Mouse (Mus musculus): ENCODE measurements around the gene Ttc28. TPM values are rescaled to one million over a fixed set of nuclear protein-coding genes. Genes with fewer than 3 reads are reported as not detected.

Gene Ttc28
- total RNA-seq, 2 experiments from 2014 or later, result 12.4 to 13.0 TPM

DNA sequence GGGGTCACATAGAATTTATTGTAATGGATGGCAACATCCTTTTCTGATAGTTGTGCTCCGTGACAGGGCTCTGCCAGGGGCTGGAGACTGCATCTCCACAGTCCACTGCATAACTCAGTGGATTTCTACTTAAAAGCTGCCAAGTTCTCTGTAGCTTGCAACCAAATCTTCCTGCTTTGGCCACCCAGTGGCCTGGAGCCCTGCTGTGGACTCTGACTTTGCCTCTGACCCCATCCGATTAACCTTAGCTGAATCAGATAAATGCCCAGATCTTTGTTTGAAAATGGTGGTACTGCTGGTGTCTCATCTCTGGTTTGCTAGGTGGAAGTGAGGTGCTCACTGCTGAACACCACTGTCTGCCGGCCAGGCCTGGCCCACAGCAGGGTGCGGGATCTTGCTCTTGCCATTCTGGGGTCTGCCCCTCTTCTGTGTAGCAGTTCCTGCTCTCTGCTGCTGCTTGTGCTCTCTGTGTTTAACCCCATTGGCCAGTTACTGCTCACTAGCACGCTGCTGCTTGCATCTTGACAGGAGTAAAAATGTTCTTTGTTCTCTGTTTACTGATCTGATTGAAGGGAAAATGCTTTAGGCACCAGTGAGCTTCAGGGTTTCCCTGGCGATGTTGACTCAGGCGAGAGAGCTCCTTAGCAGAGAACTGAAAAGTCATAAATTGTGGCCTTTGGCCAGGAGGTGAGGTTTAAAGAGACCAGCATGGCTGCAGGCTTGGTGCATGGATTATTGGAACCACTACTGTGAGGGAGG is 219.1 kb downstream of the Ttc28 start:
- no peak for DNase-seq

DNA sequence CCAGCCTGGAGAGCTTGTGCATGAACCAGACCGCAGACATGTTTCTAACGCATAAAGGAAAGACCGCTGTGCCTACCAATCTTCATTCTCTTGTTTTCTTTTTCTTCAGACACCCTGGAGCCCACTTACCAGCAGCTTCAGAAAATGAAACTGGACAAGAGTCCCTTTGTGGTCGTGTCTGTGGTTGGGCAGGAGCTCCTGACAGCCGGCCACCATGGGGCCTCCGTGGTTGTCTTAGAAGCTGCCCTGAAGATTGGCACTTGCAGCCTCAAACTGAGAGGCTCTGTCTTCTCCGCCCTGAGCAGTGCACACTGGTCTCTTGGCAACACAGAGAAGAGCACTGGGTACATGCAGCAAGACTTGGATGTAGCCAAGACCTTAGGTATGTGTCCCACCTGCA is 221.0 kb downstream of the Ttc28 start:
- no peak for DNase-seq

DNA sequence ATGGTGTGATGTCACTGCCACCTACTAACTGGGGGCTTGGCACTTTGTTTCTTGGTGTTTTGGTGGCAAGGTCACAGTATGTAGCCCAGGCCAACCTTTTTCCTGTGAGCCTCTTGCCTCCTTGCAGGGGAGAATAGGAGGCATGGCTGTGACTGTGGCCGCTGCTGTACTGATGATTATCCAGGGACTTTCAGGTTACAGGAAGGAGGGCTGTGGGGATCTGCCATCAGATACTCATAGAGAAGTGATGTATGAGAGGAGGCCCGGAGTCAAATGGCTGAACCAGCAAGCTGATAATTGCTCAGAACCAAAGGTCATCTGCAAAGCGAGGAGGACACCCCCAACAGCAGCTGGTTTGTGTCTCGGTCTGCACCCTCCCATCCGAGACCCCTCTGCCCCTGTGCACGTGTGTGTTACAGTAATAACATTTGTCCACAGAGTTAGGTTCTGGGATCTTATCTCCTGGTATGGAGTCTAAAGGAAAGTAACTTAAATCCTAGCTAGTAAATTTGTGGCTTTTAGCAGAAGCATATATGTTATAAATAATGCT is 221.9 kb downstream of the Ttc28 start:
- DNase-seq, result no peak

DNA sequence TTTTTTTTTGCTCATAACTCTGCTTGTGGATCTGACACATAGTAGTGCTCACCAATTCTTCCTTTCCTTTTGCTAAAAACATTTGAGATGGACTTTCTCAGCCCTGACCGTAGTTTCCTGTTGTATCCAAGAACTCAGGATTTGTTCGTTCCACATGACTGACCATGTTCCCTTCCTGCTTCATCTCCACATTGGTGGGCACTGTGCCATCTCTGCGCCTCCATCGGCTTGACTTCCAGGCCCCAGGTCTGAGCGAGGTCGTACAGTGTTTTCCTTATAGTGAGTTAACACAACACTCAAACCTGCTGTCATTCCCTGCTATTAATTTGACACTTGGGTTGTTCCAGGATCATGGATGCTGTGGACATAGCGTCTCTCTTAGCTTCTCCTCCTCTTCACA is 225.2 kb downstream of the Ttc28 start:
- no peak for DNase-seq

DNA sequence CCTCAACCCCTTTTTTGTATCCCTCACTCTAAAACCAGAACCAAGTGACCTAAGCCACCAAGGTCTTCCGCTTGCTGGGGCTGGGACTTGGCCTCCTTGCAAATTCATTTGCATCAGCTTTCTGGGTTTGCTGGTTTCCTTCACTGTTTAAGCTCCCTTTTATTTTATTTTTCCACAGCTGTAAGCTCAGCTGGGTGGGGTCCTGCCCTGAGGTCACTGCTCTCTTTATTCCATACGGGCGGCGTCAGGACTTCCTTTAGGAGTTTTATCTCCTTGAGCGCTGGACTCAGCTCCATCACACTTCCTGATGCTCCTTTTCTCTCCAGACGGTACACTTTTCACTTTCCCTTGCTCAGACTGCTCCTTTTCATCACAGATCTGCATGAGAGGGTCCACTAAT is 231.8 kb downstream of the Ttc28 start:
- DNase-seq, result no peak

DNA sequence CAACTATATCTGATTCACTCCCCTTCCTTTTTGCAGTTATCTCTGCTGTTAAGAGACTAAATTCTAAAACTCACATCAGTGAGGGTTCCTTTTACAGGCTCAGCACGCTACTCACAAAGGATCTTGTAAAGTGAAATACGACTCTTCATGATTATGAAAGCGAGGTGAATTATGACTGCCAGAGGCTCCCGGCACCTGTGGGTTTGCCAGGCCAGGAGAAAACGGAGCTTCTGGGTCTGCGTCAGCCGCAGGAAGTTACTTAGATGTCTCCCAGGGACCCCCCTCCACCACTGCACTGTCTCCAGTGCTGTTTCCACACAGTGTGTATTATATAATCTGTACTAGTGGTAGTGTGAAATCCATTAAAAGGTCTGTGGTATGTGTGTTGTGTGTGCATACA is 233.6 kb downstream of the Ttc28 start:
- no peak for DNase-seq

DNA sequence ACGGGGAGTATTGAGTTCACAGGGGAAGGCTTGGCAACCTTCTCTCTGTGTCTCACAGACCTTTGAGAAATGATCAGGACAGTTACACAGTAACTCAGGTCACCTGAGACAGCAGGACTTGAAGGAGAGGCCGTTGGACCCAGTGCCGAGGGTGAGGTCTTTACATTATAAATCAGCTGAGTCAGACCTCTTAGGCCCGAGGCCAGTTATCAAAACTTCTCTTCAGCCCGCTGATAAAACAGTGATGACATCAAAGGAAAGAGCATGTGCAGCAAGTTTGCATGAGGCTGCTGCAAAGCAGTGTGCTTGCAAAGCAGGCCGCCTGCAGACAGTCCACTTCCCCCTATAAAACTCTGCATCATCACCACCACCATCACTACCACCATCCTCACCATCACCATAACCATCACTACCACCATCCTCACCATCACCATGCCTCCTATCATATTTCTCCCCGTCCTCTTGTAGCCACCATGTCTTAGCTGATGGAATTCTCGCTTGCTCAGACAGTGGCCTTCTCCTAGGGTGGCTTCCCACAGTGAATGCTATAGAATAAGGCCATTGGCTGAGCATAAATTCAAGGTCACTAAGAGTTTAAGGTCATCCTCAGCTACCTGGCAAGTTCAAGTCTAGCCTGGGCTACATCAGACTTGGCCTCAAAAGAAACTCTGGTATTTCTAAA is 234.2 kb downstream of the Ttc28 start:
- no peak for DNase-seq

DNA sequence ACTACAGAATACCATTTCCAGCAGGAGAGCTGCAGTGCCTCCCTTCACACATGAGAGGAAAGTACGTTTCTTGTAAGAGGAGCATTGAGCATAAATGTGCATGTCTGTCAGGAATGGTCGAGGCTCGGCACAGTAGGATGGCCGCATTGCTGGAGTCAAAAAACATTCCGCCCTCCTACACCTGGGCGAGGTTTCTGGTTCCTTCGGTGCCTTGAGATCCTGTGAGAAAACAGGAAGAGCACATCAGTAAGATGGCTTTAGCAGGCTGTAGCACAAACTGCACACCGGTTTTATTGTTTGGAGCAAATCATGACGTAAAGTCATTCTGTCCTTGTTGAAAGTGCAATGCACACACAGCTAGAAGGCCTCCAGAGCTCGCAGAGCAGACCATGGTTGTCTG is 235.0 kb downstream of the Ttc28 start:
- peak in 1 of 2 experiments; percentile 49 for DNase-seq

DNA sequence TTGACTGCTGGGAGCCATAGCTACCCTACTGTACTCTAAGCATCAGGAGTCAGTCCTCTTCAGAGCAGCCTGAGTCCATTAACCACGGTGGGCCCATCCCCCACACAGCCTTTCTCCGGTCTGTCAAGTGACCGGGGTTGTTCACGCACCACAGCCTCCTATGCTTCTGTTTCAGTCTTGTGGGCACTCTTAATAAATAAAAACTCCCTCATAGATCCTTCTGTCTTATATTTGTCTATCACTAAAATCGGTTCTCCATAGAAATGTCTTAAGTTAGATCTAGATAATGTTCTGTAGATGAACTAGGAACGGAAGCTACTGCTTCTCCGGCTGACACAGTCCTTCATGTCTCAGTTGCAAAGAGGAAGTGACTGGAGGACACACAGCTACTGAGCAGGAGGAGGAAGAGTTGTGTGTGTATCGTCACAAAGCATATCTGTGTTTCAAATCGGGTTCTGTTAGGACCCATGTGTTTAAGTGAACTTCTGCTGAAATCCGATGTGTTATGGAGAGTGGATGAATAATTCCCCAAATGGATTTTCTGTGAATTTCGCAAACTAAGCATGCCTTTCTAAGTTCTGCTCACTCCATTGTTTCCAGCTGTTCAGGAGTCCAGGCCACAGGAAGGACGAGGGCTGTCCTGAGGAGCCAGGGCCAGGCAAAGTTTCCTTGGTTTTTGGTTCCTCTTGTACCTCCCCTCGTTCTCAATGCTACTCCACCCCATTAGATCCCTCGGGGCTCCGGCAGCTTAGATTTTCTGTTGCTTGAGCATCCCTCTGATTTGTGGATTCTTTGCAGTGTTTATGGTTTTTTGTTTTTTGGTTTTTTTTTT is 236.1 kb downstream of the Ttc28 start:
- peak; percentile 55 to 61 for DNase-seq

DNA sequence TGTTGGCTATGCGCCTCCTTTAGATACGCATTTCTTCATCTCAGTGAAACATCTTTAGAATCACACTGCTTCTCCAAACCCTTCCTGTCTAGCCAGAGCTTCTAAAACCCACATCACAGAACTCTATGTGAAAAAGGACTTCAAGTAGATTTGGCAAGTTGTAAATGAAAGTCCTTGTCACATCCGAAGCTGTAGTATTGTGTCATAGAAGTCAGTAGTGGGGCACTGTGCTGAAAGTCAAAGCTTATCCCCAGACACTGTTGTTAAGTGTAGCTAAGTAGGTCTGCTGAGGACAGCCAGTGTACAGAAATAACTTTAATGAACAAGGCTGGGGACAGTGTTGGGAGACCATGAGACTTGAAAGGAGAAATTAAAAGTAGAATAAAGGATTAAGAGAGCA is 240.2 kb downstream of the Ttc28 start:
- DNase-seq, result peak in 1 of 2 experiments; percentile 59

DNA sequence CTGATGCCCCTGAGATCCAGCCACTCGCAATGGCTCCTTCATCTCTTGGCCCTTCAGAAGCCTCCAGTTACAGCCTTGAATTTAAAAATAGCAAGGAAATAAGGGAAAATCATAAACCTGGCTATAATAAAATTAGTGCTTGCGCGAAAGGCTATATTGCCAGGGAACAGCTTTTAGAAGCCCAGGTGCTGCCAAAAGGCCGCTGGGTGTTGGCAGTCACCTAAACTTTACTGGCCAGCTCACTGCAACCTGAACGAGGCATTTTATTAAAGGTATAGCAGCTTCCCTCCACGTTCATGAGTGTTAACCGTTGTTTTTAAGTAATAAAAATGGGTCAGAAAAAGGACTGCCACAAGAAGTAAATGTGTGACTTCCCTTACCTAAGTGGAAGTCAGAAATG is 240.7 kb downstream of the Ttc28 start:
- no peak for DNase-seq

DNA sequence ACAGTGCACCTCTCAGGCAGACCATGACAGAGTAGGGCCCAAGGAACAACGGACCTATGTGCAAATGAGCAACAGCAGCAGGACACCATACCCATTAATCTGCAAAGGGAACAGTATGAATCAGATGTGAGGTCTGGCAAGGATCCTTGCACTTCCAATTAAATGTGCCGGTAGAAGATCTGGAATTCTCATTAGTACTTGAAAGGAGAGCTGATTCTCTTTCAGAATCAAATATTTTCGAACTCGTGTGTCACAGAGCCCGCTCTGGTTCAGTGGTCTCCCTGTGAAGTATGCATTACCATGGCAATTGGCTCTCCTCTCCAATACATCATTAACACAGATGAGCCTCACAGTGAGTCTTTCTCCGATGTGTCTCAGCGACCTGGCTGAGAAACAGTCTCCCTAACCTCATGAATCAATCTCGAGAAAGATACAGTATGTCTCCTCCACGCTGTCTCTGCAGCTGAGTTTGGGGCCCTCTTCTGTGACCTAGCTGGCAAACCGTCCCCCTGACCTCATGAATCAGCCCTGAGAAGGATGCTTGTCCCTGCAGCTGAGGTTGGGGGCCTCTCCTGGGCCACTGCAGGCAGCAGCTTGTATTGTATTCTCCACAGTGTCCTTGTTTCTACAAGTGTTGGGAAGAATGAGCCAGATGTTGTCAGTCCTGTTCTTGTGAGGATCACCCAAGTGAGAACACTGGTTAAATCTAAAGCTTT is 241.3 kb downstream of the Ttc28 start:
- DNase-seq, result no peak

DNA sequence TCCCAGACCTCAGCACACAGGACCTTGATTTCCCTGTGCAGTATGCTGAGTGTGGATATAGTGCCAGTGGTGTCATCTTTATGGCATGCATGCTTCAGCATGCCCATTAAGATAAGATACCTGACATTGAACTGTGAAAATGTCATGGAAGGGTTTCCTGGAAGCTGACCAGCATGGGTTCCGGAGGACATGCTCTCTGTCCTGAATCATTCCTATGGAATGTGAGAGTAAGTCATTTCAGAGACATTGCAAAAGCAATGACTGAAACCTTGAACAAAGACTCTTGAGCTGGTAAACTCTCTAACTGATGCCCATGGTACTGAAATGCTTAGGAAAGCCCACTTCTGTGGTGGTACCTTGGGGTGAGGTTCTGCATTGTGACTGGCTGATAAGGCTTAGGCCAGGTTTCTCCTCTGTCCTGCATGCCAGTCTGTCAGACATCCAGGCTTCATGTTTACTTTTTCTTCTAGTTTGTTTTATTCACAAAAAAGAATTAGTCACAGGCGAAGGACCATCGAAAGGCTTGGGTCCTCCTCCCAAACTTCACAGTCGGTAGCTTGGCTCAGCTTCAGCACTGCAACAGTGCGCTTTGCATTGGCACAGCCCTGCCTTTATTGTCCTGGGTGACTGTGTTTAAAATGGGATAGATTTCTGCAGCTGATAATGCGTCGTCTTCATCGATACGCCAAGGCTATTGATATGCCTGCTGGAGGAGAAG is 242.9 kb downstream of the Ttc28 start:
- no peak for DNase-seq

DNA sequence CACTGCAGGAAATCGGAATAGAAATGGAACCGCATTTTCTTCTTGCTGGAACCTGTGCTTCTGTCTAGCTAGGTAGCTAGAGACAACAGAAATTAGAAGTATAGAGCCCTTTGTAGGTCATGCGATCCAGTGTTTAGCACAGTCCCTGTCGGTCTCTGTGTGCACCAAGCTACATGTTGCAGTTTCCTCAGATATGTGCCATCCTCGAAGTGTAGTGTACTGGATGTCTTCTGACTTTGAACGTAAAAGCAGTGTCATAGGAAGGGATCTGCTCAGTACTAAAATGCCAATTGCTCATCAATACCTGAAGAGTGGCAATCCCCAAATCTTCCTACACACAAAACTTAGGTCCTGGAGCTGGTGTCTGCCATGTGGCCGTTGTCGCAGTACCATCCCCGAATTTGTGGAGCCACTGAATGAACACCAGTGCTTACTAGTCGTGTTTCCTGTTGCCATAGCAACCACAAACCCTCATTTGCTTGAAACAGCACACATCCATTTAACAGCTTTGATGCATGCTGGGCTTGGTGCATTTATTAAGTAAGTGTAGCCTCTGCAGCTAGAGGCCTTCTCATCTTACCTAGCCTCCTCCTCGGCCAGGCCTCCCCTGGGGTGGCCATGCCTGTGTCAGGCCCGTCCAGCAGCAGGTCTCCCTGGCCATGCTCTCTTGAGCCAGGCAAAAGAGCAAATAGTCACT is 243.6 kb downstream of the Ttc28 start:
- DNase-seq, result no peak

DNA sequence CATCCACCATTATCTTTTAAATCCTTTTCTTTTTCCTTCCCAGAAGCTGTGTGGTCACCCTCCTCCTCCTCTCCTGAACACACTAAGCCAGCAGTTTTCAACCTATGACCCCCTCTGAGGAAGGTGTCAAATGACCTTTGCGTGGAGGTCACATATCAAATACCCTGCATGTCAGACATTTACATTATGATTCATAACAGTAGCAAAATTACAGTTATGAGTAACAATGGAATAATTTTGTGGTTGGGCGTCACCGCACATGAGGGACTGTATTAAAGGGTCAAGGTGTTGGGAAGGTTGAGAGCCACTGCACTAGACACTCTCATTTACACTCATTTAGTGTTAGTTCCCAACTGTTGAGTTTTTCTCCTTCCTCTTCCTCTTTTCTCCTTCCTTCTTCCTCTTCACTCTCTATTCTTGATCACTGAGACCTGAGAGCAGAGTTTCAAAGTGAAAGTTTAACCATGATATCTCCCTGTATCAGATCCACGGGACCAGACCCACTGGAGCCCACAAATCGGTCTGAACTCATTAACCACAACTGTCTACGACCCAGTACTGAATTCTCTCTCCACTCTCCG is 245.1 kb downstream of the Ttc28 start:
- DNase-seq, result no peak

DNA sequence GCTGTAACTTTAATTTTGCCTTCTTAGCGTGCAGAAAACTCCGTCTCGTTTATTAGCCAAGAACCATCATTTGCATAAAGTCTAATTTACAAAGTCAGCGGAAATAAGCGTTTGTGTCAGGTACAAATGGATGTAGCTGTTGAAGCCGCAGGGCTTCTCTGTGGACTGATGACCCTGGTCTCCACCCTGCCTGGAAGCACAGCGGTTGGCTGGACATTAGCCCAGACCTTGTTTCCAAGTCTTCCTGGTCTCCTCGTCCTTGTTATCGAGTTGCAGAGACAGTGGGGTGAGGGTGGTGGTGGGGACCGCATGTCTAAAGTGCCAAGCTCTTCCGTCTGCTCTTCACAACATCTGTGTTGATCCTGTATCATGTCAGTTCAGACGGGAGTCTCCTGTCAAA is 246.1 kb downstream of the Ttc28 start:
- no peak for DNase-seq

DNA sequence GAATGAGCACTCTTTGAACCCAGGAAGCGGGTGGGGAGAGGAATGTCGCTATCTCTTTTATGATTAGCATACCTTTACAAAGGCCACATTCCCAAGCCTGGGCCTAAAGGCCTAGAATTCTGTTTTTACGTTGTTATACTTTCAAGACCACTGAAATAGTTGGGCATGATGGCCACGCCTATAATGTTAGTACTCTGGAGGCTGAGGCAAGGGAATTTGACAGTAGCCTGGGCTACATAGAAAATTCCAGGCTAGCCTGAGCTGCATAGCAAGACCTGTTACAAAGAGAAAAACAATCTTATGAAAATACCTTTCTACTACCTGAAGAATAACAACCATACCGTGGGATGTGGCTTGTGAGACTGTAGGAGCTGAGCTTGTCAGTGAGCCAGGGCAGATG is 248.2 kb downstream of the Ttc28 start:
- DNase-seq, result no peak

DNA sequence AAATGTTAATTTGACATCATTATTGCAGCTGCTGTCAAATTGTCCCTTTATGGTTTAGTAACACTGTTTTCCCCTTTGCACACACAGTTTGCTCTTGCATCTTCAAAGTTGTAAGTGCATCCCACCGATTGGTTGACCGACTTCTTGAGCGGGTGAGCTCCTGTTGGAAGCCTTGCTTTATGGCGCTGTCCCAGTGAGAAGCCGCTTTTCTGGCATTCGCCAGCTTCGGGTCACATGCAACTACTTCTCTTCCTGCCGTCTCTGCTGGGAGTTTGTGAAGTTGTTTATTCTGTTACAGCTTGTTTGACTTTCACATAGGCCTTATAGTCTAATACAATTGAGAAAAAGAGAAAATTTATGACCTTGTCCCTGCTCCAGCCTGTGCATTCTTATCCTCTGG is 250.5 kb downstream of the Ttc28 start:
- no peak for DNase-seq

DNA sequence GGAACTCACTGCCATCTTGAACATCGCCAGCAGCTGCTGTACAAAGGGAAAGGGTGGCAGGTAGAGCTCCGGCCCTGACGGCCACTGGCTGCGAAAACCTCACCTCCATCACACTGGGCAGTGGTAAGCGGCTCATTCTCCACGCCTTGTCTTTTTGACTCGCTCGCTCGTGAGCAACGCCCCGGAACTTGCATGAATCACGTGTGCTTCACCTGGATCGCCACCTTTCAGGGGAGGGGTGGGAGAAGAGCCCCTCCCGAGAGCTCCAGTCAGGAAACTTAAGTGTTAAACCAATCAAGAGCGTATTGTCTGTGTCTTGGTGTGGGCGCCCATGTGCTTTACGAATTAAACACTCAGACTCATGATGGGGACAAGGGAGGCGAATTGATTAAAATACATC is 252.0 kb downstream of the Ttc28 start:
- DNase-seq, result no peak

DNA sequence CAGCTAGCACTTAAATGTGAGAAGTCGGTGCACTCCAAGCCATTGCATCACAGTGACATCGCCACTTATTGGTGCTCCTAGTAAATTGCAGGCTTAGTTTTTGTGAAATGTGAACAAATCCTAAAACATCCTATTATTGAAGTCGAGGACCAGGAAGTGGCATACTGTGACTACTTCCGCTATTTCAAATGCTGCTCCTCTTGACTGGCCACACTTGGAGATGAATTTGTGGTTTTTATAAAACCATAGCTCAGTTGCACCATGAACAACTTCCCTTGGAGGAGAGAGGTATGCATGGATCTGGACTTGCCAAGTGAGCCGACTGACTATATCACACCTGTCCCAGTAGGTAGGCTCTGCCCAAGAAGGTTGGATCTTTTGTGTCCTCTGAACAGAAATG is 253.5 kb downstream of the Ttc28 start:
- DNase-seq, result no peak

All from heart, adult 18-20 months (tissue).